Mouse (Mus musculus): ENCODE data around the gene Mthfsd.

Mthfsd gene

DNA sequence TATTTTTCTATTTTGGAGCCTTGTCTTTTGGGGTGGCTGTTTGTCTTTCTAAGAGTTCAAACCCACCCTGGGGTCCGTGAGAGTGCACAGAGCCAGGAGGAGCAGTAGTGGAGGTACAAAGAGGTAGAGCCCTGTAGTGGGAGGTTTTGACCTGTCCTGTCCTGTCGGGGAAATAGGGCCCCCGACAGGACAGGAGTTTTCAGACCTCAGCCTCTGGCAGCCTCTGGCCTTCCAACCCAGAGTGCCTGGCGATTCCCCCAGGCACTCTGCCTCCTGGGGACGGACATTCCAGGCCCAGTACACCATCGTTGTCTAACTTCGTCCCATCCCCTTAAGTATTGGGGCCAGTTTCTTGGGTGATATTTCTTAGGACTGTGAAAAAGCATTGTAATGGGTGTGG, 14.2 kb upstream of the Mthfsd start:
- DNase-seq (ENCODE audit: low read depth, low spot score), result no peak

DNA sequence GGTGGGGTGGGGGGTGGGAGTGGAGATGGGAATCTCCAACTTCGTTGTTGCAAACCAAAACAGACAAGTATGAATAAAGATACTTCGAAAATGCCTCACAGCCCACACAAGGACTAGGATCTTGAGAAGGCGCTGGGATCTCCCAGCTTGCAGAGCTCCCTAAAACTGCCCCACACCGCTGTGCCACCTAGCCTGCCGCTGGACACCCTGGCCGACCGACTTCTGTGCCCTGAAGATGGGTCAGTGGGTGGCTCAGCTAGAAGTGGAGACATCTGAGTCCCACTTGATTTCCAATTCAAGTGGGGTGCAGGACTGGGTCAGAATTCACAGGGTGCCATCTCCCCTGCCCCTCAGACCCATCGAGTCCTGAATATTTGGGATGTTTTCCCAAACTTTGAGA, 13.5 kb upstream of the Mthfsd start:
- no peak for DNase-seq (ENCODE audit: low read depth, low spot score)

GRCm38 (mm10) chr8:121120456-121121419, 12.5 kb upstream of the Mthfsd start:
- no peak for DNase-seq (ENCODE audit: low read depth, low spot score)

DNA sequence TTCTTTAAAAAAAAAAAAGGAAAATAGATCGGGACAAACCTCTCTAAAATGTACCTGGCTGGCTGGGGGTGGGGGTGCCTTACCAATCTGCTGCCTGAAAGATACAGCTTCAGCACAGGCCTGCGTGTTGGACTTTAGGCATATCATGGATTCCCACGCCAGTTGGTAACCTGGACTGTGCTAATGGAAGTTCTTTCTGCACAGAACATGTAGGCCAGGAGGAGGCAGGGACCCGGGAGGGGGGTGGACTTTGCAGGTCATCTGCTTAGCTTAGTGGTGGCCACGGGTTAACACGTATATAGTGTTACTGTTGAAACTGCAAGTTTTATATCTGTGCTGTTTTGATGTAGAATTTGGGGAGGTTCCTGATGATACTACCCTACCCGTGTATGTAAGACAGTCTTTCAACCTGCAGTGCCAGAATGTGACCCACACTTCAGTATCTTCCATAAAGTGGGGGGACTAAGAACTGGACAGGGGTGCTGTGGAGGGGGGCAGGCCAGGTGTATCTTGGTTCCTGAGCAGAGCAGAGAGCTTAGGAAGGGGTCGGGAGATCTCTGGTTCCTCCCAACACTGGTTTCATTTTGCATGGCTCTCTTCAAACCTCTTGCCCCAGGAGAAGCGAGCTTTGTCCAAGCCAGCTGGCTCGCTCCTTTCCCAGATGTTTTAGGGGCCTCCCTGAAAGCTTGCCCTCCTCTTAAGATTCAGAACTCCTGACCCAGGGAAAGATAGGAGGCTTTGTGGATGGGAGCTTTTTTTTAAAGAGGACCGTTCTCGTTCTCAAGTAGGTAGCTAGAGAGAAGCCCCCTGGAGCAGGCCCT, 11.7 kb upstream of the Mthfsd start:
- no peak for DNase-seq (ENCODE audit: low read depth, low spot score)

- no peak for DNase-seq (ENCODE audit: low read depth, low spot score)
Observed at GRCm38 (mm10) chr8:121118634-121119420, 10.6 kb upstream of the Mthfsd start.

DNA sequence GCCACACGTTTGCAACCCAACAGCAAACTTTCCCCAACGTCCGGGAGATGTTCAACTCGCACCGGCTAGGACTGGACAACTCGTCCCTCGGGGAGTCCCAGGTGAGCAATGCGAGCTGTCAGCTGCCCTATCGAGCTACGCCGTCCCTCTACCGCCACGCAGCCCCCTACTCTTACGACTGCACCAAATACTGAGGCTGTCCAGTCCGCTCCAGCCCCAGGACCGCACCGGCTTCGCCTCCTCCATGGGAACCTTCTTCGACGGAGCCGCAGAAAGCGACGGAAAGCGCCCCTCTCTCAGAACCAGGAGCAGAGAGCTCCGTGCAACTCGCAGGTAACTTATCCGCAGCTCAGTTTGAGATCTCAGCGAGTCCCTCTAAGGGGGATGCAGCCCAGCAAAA, 9.7 kb upstream of the Mthfsd start:
- no peak for DNase-seq (ENCODE audit: low read depth, low spot score)

DNA sequence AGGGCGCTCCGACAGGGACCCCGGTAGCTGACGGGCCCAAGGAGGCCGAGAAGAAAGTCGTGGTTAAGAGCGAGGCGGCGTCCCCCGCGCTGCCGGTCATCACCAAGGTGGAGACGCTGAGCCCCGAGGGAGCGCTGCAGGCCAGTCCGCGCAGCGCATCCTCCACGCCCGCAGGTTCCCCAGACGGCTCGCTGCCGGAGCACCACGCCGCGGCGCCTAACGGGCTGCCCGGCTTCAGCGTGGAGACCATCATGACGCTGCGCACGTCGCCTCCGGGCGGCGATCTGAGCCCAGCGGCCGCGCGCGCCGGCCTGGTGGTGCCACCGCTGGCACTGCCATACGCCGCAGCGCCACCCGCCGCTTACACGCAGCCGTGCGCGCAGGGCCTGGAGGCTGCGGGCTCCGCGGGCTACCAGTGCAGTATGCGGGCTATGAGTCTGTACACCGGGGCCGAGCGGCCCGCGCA, 9.0 kb upstream of the Mthfsd start:
- no peak for DNase-seq (ENCODE audit: low read depth, low spot score)

- DNase-seq (ENCODE audit: low read depth, low spot score), result no peak
Observed at GRCm38 (mm10) chr8:121116591-121117185, 8.5 kb upstream of the Mthfsd start.

DNA sequence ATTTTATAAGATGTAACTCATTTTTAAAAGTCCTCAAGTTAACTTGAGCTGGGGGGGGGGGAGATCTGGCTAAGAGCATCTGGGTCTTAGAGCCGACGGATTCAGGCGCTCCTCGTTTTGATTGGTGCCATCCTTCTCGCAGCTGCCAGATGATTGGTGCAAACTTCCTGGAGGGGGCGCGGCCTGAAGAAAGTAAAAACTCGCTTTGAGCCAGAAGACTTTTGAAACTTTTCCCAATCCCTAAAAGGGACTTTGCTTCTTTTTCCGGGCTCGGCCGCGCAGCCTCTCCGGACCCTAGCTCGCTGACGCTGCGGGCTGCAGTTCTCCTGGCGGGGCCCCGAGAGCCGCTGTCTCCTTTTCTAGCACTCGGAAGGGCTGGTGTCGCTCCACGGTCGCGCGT, 7.8 kb upstream of the Mthfsd start, which contains the start of gene Foxc2:
Gene Foxc2 (plus strand): TSS at position 224 of the 400 bp plus-strand sequence.
- DNase-seq (ENCODE audit: low read depth, low spot score), result no peak

GRCm38 (mm10) chr8:121115136-121115535, 6.9 kb upstream of the Mthfsd start:
- DNase-seq (ENCODE audit: low read depth, low spot score), result no peak

- DNase-seq (ENCODE audit: low read depth, low spot score), result peak; percentile 62
Observed at GRCm38 (mm10) chr8:121113261-121113660, 5.1 kb upstream of the Mthfsd start.

GRCm38 (mm10) chr8:121111145-121111907, 3.1 kb upstream of the Mthfsd start:
- no peak for DNase-seq (ENCODE audit: low read depth, low spot score)

GRCm38 (mm10) chr8:121108657-121109056, 465 bp upstream of the Mthfsd start:
- no peak for DNase-seq (ENCODE audit: low read depth, low spot score)

DNA sequence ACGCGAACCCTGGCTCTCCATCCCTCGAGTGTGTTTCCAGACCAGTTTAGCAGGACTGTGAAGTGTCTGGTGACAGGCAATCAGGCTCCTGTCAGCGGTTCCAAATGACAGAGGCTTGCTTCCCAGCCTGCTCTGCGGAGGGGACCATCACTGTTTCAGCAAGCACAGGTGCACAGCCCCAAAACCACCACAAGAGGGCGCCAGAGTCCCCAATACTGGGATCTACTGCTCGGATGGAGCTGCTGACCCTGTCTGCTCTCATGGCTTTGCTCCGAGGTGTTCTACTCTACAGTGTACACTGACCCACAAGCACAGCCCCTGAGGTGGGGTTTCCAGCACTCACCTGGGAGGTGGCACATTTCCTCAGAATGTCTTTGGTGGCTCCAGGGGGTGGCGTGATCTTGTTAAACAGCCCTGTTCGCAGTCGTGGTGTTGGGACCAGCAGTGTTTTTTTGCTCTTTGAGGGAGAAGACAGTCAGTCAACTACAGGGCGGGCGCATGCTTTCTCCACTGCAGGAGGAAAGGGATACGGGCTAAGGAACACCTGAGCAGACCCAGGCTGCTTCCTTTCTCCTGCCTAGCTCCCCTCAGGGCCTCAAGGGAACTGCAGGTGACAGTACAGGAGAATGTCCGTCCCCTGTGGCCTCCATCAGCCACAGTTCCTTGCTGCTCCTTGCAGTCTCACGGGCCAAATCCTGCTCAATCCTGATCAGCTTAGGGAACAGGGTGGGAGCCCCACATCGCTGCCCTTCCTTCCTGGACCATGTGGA, 4.0 kb downstream of the Mthfsd start:
- DNase-seq (ENCODE audit: low read depth, low spot score), result peak; percentile 61

- DNase-seq (ENCODE audit: low read depth, low spot score), result no peak
Observed at GRCm38 (mm10) chr8:121093496-121093895, 14.7 kb downstream of the Mthfsd start.

DNA sequence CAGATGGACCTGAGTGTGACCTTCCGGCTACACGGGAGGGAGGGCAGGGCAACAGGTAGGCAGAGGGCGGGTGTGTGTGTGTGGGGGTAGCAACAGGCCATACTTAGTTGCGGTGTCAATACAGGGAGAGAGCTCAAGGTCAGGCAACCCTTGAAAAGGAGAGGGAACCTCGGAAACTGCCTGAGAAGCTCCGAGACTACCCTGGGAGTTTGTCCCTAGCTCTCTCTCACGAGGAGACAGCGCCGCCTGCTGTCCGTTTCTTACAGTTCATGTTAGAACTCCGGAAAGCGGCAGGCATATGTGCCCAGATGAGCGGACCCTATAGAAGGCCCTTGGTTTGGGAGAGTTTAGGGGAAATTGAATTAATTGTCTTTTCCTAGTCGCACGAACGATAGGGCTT, 15.6 kb downstream of the Mthfsd start:
- DNase-seq (ENCODE audit: low read depth, low spot score), result peak; percentile 30

DNA sequence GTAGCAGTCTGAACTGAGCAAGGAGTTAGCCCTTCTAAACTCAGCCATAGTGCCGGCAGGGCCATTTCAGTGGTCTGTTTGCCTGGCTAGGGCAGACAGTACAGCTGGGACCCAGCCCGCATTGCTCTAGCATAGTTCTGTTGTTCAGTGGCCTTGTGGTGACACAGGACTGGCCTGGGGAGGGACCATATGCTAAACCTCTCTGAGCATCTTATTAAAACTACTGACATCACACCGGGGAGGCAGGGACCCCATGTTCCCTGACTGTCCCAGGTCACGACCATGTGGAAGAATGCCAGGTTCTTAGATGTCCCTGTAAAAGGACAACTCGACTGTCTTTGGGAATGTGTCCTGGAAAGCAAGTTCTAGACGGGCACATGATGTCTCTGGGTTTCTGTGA, 16.1 kb downstream of the Mthfsd start:
- no peak for DNase-seq (ENCODE audit: low read depth, low spot score)

GRCm38 (mm10) chr8:121090716-121091115, 17.5 kb downstream of the Mthfsd start:
- no peak for DNase-seq (ENCODE audit: low read depth, low spot score)

DNA sequence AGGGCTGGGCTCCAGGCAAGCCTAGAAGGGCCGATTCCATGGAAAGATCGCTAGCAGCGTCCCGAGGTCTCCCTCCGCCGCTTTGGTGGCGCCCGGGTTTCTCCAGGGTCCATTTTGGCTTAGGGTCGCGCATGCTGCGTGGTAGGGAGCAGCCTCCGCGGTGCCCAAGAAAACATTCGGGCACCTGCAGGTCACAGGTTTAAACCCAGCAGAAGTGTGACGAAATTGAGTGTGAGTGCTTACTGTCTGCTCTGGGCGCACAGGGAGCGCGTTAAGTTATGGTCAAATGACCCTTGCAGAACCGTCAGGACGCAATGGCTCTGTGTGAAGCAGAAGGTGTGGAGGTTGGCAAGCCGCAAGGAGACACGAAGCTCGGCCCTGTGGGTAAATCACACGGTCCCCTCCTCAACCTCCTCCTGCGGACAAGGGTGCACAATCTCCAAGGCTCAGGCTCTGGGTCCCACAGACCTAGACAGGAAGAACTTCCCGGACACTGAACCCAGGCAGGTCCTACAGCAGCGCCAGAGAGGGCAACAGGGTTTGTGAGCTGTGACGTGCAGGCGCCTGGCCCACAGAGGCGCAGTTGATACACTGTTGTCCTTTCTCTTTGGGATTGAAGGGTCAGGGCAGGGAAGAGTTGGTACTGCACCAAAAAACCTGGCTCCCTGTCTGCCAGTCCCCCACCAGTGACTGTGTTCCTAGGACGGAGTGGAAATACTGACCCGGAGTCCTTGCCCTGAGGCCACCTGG, 18.4 kb downstream of the Mthfsd start:
- no peak for DNase-seq (ENCODE audit: low read depth, low spot score)
